Mouse (Mus musculus): ENCODE data around the gene Lhfpl3. TPM values are rescaled to one million over a fixed set of nuclear protein-coding genes. Genes with fewer than 3 reads are reported as not detected.

Lhfpl3 gene
- polyA plus RNA-seq, 1 experiment from 2014 or later, result 4.4 TPM

- Histone ChIP-seq H3K4me2 (no peak overlapping the region), H3K9me3 (replicated peaks) (0 out of 2 replicates have a peak, but pooled peaks cover 3% of the 10 kb centered on the region), H3K9ac (no peak overlapping the region), H3K4me3 (no peak overlapping the region), H3K36me3 (ENCODE audit: poor library complexity, severe bottlenecking) (no peaks in the 10 kb centered on the region), H3K27me3 (no peaks in the 10 kb centered on the region), H3K27ac (no peak overlapping the region), H3K4me1 (no peaks in the 10 kb centered on the region)
- ATAC-seq, result no peak
- WGBS, result 87% methylated on average over 6 of the region's 6 CpGs
Observed at GRCm38 (mm10) chr5:23189633-23190032, 443.8 kb downstream of the Lhfpl3 start.

GRCm38 (mm10) chr5:23196879-23197278, 451.0 kb downstream of the Lhfpl3 start:
- 62% methylated on average over 4 of the region's 4 CpGs for WGBS
- no peak overlapping the region for H3K4me2 ChIP-seq
- no peak overlapping the region for H3K27ac ChIP-seq
- peak; percentile 83 for ATAC-seq
- no peak overlapping the region for H3K4me3 ChIP-seq
- H3K9me3 ChIP-seq (replicated peaks), result no peaks in the 10 kb centered on the region
- H3K9ac ChIP-seq, result no peak overlapping the region
- no peaks in the 10 kb centered on the region for H3K27me3 ChIP-seq
- no peaks in the 10 kb centered on the region for H3K4me1 ChIP-seq
- H3K36me3 ChIP-seq (ENCODE audit: poor library complexity, severe bottlenecking), result no peaks in the 10 kb centered on the region

GRCm38 (mm10) chr5:23213086-23213485, 467.2 kb downstream of the Lhfpl3 start:
- H3K4me1 ChIP-seq, result no peaks in the 10 kb centered on the region
- no peak overlapping the region for H3K4me2 ChIP-seq
- 87% methylated on average over 5 of the region's 5 CpGs for WGBS
- H3K27ac ChIP-seq, result no peak overlapping the region
- H3K9ac ChIP-seq, result no peak overlapping the region
- H3K4me3 ChIP-seq, result no peak overlapping the region
- ATAC-seq, result no peak
- H3K36me3 ChIP-seq (ENCODE audit: poor library complexity, severe bottlenecking), result no peaks in the 10 kb centered on the region
- no peaks in the 10 kb centered on the region for H3K27me3 ChIP-seq
- H3K9me3 ChIP-seq (replicated peaks), result no peaks in the 10 kb centered on the region

- Histone ChIP-seq H3K36me3 (ENCODE audit: poor library complexity, severe bottlenecking) (no peaks in the 10 kb centered on the region), H3K9ac (no peak overlapping the region), H3K27me3 (no peaks in the 10 kb centered on the region), H3K9me3 (replicated peaks) (no peaks in the 10 kb centered on the region), H3K4me2 (no peak overlapping the region), H3K4me3 (no peak overlapping the region), H3K27ac (no peak overlapping the region), H3K4me1 (no peaks in the 10 kb centered on the region)
- 90% methylated on average over 3 of the region's 3 CpGs for WGBS
- no peak for ATAC-seq
Observed at GRCm38 (mm10) chr5:23214646-23215045, 468.8 kb downstream of the Lhfpl3 start.

GRCm38 (mm10) chr5:23219655-23220054, 473.8 kb downstream of the Lhfpl3 start:
- Histone ChIP-seq H3K9ac (no peak overlapping the region), H3K4me1 (peaks cover 3% of the 10 kb centered on the region; the same call in 1 of the 2 replicates), H3K9me3 (replicated peaks) (no peaks in the 10 kb centered on the region), H3K27me3 (no peaks in the 10 kb centered on the region), H3K4me2 (no peak overlapping the region), H3K36me3 (ENCODE audit: poor library complexity, severe bottlenecking) (no peaks in the 10 kb centered on the region), H3K4me3 (no peak overlapping the region), H3K27ac (no peak overlapping the region)
- ATAC-seq, result no peak
- 93% methylated on average over 1 of the region's 1 CpGs for WGBS

GRCm38 (mm10) chr5:23224759-23225536, 479.1 kb downstream of the Lhfpl3 start:
- Histone ChIP-seq H3K9ac (peak overlapping the region; percentile 51; the same call in 1 of the 2 replicates), H3K27ac (no peak overlapping the region), H3K4me3 (peak overlapping the region; percentile 31), H3K27me3 (no peaks in the 10 kb centered on the region), H3K4me2 (peak overlapping the region; percentile 58), H3K4me1 (peaks cover 7% of the 10 kb centered on the region; the same call in 1 of the 2 replicates), H3K9me3 (replicated peaks) (no peaks in the 10 kb centered on the region), H3K36me3 (ENCODE audit: poor library complexity, severe bottlenecking) (no peaks in the 10 kb centered on the region)
- peak; percentile 92 for ATAC-seq
- WGBS, result 18% methylated on average over 14 of the region's 14 CpGs

GRCm38 (mm10) chr5:23225621-23226020, 479.8 kb downstream of the Lhfpl3 start:
- H3K4me2 ChIP-seq, result peak overlapping the region; percentile 58; the same call in 1 of the 2 replicates
- no peak overlapping the region for H3K4me3 ChIP-seq
- no peak overlapping the region for H3K9ac ChIP-seq
- ATAC-seq, result no peak
- H3K36me3 ChIP-seq (ENCODE audit: poor library complexity, severe bottlenecking), result no peaks in the 10 kb centered on the region
- no peaks in the 10 kb centered on the region for H3K27me3 ChIP-seq
- H3K9me3 ChIP-seq (replicated peaks), result no peaks in the 10 kb centered on the region
- H3K27ac ChIP-seq, result no peak overlapping the region
- peaks cover 7% of the 10 kb centered on the region; the same call in 1 of the 2 replicates for H3K4me1 ChIP-seq
- WGBS, result 27% methylated on average over 8 of the region's 8 CpGs

- peaks cover 7% of the 10 kb centered on the region; the same call in 1 of the 2 replicates for H3K4me1 ChIP-seq
- ATAC-seq, result no peak
- WGBS, result 66% methylated on average over 3 of the region's 3 CpGs
- H3K9ac ChIP-seq, result no peak overlapping the region
- no peak overlapping the region for H3K4me3 ChIP-seq
- no peaks in the 10 kb centered on the region for H3K36me3 ChIP-seq (ENCODE audit: poor library complexity, severe bottlenecking)
- no peak overlapping the region for H3K4me2 ChIP-seq
- H3K9me3 ChIP-seq (replicated peaks), result 0 out of 2 replicates have a peak, but pooled peaks cover 3% of the 10 kb centered on the region
- no peak overlapping the region for H3K27ac ChIP-seq
- no peaks in the 10 kb centered on the region for H3K27me3 ChIP-seq
Observed at GRCm38 (mm10) chr5:23226753-23227152, 480.9 kb downstream of the Lhfpl3 start.

- no peak overlapping the region for H3K9ac ChIP-seq
- WGBS, result 43% methylated on average over 4 of the region's 4 CpGs
- no peaks in the 10 kb centered on the region for H3K36me3 ChIP-seq (ENCODE audit: poor library complexity, severe bottlenecking)
- no peak overlapping the region for H3K27ac ChIP-seq
- no peaks in the 10 kb centered on the region for H3K9me3 ChIP-seq (replicated peaks)
- no peak overlapping the region for H3K4me2 ChIP-seq
- ATAC-seq, result no peak
- no peak overlapping the region for H3K4me3 ChIP-seq
- no peaks in the 10 kb centered on the region for H3K4me1 ChIP-seq
- H3K27me3 ChIP-seq, result no peaks in the 10 kb centered on the region
Observed at GRCm38 (mm10) chr5:23246974-23247373, 501.1 kb downstream of the Lhfpl3 start.

GRCm38 (mm10) chr5:23247784-23248183, 501.9 kb downstream of the Lhfpl3 start:
- Histone ChIP-seq H3K4me1 (no peaks in the 10 kb centered on the region), H3K36me3 (ENCODE audit: poor library complexity, severe bottlenecking) (no peaks in the 10 kb centered on the region), H3K9me3 (replicated peaks) (no peaks in the 10 kb centered on the region), H3K4me3 (no peak overlapping the region), H3K27me3 (no peaks in the 10 kb centered on the region), H3K27ac (no peak overlapping the region), H3K4me2 (no peak overlapping the region), H3K9ac (no peak overlapping the region)
- WGBS, result 82% methylated on average over 1 of the region's 1 CpGs
- ATAC-seq, result no peak

GRCm38 (mm10) chr5:23248303-23248702, 502.4 kb downstream of the Lhfpl3 start:
- Histone ChIP-seq H3K9me3 (replicated peaks) (no peaks in the 10 kb centered on the region), H3K4me3 (no peak overlapping the region), H3K27ac (no peak overlapping the region), H3K4me1 (no peaks in the 10 kb centered on the region), H3K36me3 (ENCODE audit: poor library complexity, severe bottlenecking) (no peaks in the 10 kb centered on the region), H3K27me3 (no peaks in the 10 kb centered on the region), H3K9ac (no peak overlapping the region), H3K4me2 (no peak overlapping the region)
- ATAC-seq, result no peak

- Histone ChIP-seq H3K4me1 (no peaks in the 10 kb centered on the region), H3K27ac (no peak overlapping the region), H3K4me3 (no peak overlapping the region), H3K4me2 (no peak overlapping the region), H3K27me3 (no peaks in the 10 kb centered on the region), H3K9ac (no peak overlapping the region), H3K36me3 (ENCODE audit: poor library complexity, severe bottlenecking) (no peaks in the 10 kb centered on the region), H3K9me3 (replicated peaks) (no peaks in the 10 kb centered on the region)
- WGBS, result 57% methylated on average over 9 of the region's 9 CpGs
- ATAC-seq, result no peak
Observed at GRCm38 (mm10) chr5:23249896-23250875, 504.3 kb downstream of the Lhfpl3 start.
